Mouse (Mus musculus) G1E (cell line): ENCODE results near the gene AB124611.
"Not testable (repeated sequence)": the region's sequence is repeated elsewhere in the genome, so short reads cannot be mapped to it uniquely, and the experiment has no call there.

Experiments
- CTCF ChIP-seq: IDR thresholded peaks from 2 replicates; pipeline ENCODE4 v1.5.1; 2012; ENCODE audit warnings: low read depth, low read length, inconsistent platforms, mixed read lengths
- GATA1 ChIP-seq: IDR thresholded peaks from 2 replicates; pipeline ENCODE4 v1.6.1; 2012; ENCODE audit warnings: borderline replicate concordance, low read length, inconsistent platforms, mixed read lengths
- GATA2 ChIP-seq: IDR thresholded peaks from 2 replicates; pipeline ENCODE4 v1.6.1; 2012; ENCODE audit warnings: low read depth, low read length, inconsistent platforms, borderline replicate concordance
- POLR2AphosphoS5 ChIP-seq: IDR thresholded peaks from 2 replicates; pipeline ENCODE4 v1.6.1; 2012; ENCODE audit warnings: low read depth, low read length, inconsistent platforms; ENCODE audit not compliant: insufficient replicate concordance
- TAL1 ChIP-seq: conservative IDR thresholded peaks from 2 replicates; pipeline ENCODE4 v1.6.1; 2012; ENCODE audit warnings: low read depth, low read length, inconsistent platforms, mixed read lengths

- not testable (repeated sequence) for TF ChIP-seq CTCF, GATA2, GATA1, POLR2AphosphoS5, TAL1
These were observed 7.3 kb upstream of the AB124611 start for GRCm38 (mm10) chr9:21518690-21519089.
